Mouse (Mus musculus): ENCODE results near the gene Atp1a3.

DNA sequence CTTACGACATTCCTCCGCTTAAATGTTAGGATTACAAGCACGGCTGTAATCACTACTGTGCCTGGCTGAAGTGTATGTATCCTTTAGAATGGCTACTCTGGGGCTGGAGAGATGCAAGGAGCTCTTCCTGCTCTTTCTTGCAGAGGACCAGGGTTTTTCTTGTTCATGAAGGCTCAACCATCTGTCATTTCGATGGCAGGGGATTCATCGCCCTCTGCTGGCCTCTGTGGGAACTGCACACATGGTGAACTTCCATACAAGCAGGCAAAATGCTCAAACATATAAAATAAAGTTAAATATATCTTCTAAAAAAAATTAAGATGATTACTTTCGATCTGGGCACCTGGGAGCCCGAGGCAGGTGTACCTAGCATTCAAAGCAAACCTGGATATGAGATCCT lies 30.2 kb upstream of the Atp1a3 start:
- TF ChIP-seq POLR2A (IDR thresholded peaks at IDR 0.05; ENCODE audit: insufficient read depth, low read length) (no peak), CTCF (IDR thresholded peaks at IDR 0.05; ENCODE audit: low read depth, low read length) (peak; percentile 85), EP300 (IDR thresholded peaks at IDR 0.05; ENCODE audit: insufficient read depth, low read depth, low read length) (no peak)
